Mouse (Mus musculus) adrenal gland, adult 8-10 months (tissue): ENCODE measurements around the gene Alg12. TPM values are rescaled to one million over a fixed set of nuclear protein-coding genes. Genes with fewer than 3 reads are reported as not detected.

ENCODE experiments used
- DNase-seq: peaks from one replicate; pipeline ENCODE4 v3.0.0; 2022
- total RNA-seq, 4 experiments: library from RNA; stranded (reverse); gene quantifications; 2 replicates each; pipeline ENCODE4 v1.2.4; 2022

The Alg12 gene
- total RNA-seq, 4 experiments from 2014 or later = 19.3 to 22.3 (median 20.3) TPM

DNA sequence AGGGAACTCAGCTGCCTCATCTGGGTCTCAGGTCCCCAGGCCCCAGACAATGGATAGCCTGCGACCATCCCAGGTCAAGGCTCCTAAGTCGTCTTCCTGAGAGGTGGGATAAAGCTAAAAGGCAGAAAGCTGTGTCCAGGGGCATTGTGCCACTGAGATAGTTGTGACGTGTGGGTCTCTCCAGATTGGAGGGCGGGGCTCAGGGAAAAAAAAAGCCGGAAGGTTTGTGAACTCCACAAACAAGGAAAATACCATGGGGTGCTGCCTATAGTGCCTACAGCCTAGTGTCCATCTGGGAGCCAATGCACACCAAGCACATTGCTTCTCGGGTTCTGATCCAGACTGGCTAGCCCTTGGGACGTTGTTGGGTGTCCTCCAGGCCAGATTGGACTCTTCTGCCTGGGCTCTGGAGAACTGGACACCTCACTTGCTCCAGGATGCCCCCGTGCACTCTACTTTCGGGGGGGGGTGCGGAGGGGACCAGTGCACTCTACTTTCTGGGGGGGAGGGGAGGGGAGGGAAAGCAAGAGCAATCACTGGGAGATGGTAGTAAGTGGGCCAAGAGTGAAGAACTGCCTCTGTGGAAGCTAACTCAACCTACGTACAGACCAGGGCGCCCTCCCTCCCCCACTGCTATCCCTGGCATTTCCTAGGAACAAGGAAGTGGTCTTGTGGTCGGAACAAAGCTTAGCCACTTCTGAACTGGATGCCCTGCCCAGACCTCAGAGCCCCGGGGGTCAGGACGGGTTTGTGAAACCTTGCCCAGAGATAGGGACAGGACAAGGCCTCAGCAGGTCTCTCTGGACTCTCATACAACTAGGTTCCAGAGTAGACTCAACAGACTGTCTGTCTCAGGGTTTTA is 36.1 kb upstream of the Alg12 start:
- no peak for DNase-seq

DNA sequence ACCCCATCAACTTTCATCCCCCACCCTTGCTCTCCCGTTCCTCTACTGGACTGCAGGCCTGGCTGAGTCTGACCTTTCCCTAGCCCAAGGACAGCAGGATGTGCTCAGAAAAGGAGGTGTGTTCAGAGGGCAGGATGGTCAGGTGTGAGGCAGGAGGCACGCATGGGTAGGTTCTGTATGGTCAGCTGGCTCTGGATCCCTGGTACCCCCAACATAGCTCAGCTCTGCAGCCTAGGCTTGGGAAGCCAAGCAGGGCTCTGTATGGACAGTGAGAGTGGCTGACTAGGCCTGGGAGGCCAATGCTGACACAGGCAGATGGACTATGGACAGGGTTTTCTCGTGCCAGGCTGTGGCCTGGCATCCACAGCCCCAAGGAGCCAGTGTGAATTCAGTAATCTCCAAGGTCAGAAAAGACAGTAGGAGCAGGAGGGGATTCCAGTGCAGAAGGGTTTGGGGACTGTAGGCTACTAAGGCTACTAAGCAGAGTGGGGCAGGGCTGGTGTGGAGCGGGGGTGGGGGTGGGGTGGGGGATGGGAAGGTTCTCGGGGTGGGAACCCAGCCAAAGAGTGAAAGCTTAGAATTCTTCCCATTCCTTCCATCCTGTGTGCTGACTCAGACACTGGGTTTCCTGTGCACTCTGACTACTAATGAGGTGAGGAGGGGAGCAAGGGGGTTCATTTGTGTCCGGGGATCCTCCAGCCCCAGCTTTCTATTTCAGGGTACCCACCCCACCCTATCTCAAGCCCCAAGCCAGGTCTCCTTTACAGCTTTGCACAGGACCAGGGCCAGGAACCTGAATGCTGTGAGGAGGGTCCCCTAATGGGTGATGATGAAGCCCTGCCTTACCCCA is 35.2 kb upstream of the Alg12 start:
- no peak for DNase-seq

DNA sequence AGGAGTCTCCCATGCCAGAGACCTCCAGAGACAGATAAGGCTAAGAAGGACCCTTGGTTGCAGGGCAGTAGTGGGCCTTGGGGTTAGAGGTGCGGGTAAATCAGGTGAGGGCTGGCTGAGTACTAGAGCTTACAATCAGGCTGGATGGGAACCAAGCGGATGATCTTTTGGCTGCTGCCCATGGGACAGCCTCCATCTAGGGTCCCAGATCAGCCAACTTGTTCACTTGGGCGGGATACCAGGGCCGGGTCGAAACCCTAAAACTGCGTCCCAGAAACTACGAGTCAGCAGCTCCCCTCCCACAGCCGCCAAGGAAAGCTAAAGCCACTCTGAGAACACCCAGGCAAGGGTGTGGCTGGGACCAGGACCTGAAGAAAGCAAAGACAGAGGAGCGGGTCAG is 34.0 kb upstream of the Alg12 start:
- DNase-seq = no peak

DNA sequence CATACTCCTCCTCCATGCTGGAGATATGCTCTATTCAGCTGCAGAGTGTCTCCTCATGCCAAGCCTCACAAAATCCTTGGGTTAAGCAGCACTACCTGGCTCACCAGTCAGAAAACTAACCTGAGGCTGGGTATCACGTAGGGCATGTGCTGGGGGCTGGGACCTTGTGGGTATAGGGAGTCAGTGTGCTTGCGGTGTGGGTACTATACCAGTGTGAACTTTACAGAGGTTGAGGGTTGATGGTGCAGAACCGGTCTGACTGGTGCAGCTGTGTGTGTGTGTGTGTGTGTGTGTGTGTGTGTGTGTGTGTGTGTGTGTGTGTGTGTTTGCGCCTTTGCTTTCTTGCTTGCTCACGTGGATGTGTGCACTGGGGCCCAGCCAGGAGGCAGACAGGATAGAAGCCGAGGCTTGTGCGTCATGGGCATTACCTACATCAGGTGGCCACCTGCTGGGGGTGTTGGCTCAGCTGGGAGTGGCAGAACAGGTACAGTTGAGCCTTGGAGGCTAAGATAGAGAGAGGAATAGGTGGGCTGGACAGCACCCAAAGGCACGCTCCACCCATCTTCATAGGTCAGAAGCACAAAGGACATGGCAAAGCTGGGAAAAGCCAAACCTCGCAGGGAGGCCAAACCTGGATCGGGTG is 32.5 kb upstream of the Alg12 start:
- DNase-seq = no peak

DNA sequence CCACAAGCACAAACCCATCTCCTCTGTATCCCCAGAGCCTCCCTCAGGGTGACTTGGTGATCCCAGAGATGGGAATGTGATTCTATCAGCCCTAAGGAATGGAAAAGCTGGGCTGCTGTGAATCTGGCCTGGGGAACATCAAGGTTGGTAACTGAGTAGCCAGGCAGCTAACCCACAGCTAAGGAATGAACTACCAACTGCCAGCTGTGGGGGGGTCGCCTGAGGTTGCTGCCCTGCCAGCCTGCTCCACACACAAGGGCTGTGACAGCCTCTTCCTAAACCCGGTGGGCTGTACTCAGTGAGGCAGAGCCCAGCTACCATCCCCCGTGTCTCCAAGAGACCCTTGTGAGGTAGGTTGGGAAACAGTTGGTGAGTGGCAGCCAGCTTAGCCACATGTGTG is 32.0 kb upstream of the Alg12 start:
- no peak for DNase-seq

DNA sequence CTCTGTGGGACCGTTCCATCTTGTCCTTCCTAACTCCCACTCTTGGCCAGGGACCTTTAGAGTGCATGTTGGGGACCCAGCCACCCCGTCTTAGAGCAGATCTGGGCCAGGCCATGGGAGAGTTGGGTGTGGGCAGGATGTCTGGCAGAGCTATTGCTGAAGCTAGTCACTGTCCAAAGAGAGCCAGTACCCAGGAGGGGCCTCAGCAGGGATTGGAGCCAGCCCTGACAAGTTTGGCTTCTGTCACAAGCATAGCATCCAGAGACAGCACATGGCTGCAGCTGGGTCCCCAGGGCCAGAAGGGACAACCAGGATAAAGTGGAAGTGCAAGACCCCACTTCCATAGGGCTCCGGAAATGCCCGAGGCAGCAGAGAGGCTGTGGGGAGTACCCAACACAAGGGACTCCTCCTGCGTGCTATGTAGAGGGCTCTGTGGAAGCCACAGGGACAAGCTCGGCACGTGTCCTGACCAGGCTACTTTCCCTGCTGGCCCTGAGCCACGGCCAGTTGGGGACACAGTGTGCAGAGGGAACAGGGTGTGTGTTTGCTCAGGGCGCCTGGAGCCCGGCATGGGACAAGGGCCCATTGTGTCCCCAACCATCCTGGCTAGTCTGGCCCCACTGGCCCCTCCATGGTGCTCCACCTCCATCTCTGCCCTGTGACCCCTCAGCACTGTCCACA is 31.2 kb upstream of the Alg12 start:
- DNase-seq = peak; percentile 89

DNA sequence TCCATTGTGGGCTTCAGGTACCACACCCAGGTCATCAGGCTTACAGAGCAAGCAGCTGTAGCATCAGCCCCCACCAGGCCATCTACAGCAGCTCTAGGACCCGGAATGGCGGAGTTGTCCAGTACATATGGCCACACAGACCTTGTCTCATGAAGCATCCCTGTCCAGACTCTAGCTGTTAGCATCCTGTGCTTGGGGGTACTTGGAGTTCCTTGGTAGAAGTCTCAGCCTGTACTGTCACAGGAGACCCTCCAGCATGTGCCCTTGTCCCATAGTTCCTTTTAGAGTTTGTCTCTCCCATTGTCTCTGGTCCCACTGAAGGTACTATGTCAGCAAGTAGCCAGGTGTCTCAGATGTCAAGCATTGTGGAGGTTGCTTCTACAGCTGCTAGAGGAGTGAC is 30.5 kb upstream of the Alg12 start:
- no peak for DNase-seq

DNA sequence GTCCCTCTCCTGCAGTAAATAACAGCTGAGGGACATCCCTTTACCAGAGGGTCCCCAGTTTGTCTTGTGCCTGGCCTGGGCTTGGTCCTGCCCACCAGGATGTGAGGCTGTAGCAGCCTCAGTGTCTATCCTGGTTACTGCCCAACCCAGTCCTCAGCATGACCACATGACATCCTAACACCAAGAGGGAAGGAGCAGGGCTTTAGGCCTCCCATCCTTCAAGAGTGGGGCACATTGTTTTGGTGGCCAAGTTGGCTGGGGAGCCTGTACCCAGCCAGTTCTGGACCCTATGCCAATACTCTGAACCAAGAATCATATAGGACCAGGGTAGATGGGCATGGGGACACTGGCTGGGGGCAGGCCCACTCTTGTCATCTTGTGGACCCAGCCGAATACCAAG is 29.5 kb upstream of the Alg12 start:
- no peak for DNase-seq

DNA sequence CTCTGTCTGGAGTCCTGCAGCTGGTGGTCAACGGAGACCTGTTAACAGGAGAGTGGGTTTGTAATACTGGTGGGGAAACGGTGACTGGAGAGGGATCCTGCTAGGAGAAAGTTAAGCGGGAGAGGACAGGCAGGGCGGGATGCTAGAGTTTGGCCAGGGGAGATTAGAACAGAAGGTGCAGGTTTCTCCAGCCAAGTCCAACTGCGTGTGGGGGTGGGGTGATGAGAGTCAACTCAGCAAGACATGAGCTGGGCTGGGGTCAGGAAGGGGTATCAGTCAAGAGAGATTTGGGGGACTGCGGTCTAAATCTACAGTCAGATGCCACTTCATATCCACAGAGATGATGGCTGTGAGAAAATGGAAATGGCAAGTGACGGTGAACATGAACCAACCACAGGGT is 25.8 kb upstream of the Alg12 start:
- no peak for DNase-seq

DNA sequence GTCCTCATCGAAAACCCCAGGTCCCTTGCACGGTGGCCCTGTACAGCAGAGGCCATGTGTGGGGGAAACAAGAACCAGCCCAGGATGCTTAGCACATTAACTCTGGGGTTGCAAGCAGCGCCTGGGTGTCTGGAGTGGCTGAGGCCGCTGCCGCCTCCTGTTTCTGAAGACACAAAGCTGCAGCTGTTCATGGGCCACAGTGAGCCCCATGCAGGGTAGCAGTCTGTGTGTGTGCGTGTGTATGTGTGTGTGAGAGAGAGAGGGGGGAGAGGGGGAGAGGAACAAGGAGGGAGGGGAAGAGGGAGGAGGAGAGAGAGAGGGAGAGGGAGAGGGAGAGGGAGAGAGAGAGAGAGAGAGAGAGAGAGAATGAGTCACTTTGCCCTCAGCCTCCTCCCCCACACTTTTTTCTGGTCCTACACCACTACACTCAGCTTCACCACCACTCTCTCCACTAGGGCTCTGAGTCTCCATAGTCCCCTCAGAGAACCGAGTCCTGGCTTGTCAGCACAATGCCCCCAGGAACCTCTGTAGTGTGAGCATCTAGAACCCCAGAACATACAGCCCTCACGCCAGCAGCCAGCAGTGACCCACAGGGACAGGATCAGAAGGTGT is 24.5 kb upstream of the Alg12 start:
- no peak for DNase-seq

DNA sequence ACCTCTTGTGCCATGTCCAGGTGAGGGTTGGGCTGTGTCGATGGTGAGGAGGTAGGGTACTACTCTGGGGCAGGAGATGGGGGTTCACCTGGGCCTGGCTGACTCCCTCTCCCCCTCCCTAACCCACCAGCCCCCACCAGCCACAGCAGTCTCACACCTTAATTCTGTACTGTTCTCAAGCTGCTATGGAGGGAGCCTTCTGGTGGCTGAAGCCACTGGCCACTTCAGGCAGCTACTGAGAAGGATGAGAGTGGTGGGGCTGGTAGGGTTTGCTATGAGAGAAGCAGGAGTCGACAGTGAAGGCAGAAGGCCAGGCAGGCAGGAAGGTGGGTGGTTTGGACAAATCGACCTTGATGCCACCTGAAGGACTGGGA is 23.2 kb upstream of the Alg12 start:
- no peak for DNase-seq

DNA sequence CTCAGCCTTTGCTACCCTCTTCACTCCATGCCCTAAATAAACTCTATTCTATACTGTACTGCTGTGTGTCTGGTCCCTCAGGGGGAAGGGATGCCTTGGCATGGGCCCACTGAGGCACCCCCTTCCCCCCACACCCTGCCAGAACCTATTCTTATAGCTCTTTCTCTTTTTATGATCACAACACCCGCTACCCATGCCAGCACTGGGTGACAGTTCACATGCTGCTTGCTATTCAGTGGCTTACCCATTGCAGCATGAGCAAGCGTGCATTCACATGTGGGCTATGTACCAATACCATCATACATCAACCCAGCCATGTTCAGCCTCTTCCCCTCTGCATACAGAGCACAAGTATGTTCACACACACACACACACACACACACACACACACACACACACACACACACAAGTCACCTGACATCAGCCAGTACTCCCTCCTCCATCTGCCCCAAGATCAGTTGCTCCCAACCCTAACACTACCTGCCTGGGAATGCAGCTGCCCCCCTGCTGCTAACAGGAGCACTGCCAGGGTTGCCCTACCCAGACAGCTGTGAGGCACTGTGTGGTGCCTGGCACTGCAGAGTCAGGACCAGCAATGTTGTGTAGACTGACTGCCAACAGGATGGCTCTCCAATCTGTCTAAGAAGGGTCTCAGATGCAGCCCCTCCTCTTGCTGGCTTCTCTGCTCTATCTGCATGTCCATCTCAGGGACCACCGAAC is 22.6 kb upstream of the Alg12 start:
- DNase-seq = no peak

DNA sequence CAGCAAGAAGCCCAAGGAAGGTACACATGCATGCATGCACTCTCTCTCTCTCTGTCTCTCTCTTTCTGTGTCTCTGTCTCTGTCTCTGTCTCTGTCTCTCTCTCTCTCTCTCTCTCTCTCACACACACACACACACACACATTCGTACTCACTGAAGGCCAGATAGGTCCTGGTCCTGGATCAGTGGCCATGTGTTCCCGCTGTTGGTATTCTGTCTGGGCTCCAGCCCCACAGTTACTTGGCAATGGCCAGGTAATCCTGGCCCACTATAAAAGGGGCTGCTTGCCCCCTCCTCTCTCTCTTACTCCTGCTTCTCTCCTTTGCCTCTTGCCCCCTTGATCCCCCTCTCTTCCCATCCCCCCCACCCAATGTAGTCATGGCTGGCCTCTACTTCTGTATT is 22.0 kb upstream of the Alg12 start:
- no peak for DNase-seq

DNA sequence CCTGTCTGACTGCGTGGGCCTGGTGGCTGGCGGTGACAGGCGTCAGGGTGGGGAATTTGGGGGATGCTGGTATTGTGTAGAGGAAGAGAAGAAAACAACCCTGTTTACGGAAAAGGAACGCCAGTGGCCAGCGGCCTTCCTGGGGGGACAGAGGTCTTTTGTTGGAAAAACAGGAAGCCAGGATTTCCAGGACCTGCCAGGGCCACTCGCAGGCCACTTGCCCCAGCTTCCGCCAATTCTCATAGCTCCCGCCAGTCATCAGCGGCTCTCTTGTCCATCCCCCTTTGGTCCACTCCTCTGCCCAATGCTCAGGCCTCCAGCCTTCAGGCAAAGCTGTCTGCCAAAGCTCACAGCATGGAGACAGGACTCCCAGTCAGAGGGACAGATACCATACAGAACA is 21.0 kb upstream of the Alg12 start:
- DNase-seq = peak; percentile 64

DNA sequence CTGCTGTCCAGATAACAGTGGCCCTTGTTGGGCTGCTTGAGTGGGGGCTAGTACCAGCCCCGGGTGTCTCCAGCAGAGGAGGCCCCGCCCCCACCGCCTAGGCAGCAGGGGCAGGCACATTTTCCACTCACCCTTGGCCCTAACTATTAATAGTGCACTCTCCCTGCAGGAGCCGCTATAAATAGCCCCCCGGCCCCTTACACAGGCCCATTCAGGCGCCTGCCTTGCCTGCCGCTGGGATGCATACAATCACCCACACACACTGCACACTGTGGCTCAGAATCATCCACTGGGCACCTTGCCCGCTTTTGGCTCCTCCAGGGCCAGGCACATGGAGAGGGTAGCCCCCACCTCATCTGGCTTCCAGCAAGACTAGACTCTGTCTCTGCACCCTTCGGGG is 20.2 kb upstream of the Alg12 start:
- DNase-seq = peak; percentile 59

DNA sequence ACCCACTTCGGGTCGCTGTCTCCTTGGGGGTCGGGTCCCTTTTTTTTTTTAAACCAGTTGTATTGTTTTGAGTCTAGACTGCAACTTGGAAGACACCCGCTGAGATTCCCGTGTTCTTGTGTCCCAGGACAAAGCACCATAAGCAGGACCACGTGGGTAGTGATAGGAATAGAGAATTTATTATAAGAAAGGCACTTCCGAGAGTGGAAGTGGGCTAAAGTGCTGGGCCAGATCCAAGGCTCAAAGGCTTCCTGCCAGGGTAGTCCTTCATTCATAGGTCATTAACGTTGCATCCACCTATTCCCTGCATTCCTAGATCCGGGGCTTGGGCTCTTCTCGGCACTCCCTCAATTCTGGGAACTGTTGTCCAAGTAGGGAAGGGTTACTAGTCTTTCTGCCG is 18.9 kb upstream of the Alg12 start:
- peak; percentile 60 for DNase-seq

DNA sequence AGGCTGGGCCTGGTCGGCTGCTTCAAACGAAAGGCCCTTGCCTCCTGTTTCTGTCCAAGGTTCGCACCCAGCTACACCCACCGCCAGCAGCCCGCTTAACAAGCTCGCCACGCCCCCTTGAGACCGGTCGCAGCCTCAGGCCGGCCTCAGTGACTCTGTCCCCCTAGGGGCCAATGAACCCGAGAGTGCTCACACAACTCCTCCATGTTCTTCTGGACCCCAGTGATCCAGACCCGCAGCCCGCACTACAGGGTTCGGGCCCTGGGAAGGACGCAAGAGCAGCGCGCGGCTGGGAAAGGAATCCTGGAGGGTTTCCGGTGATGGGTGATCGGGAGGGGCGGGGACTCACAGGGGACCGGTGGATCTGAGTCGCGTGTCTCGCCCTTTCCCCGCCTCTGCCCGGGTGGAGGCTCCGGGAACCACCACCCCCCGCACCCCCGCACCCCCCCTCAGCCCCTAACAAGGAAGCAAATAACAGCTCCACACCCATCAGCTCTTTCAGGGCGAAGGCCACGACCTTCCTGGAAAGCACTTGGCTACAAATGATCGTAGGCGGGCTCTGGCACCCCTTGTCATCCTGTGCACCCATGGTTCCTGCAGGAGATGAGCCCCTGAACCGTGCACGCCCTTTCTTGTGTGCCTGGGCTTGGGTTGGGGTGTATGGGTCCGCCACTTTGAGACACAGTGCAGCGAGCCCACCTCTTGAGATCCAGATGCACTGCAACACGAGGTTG is 18.2 kb upstream of the Alg12 start:
- DNase-seq = peak; percentile 76

DNA sequence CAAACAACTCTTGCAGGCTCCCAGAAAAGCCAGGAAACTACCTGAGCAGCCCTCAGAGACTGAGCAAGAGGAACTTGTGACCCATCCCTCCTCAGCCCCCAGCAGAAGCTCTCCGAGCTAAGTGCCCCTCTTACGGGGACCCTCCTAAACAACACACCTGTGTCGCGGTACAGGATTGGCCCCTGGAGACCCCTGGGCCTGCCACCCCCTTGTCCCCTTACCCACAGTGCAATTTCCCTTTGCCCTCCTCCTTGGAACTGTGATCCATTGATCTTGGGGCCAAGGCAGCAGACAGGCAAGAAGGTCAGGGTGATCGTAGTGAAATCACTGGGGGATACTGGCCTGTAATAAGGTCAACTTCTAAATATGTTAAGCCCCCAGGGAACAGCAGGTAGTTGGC is 17.5 kb upstream of the Alg12 start:
- no peak for DNase-seq

DNA sequence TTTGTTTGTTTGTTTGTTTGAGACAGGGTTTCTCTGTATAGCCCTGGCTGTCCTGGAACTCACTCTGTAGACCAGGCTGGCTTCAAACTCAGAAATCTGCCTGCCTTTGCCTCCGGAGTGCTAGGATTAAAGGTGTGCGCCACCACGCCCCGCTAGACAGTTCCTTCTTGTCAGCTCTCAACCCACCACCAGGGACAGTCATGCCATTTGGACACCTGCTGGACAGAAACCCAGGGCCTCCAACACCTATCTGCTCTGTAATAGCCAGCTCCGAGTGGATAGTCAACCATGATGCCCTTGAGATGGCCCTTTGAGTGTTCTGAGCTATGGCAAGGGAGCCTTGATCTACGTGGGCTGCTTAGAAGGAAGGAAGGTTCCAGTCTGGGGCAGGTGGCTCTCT is 16.9 kb upstream of the Alg12 start:
- no peak for DNase-seq

DNA sequence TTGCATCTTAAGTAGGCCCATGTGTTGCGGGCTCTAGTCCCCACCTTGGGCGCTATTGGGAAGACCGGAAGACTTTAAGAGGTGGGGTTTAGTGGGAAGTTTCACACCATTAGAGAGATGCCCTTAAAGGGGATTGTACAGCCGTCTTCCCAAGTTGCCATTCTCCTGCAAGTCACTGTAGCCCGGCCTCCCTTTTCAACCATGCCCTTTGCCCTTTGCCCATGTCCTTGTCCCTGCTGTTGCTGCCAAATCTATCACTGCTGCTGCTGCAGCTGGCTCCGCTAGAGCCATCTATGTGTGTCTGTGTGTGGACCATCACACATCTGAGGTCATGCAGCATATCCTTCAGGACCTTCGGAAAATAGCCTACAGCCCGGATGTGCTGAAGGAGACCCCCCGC is 13.4 kb upstream of the Alg12 start:
- no peak for DNase-seq

DNA sequence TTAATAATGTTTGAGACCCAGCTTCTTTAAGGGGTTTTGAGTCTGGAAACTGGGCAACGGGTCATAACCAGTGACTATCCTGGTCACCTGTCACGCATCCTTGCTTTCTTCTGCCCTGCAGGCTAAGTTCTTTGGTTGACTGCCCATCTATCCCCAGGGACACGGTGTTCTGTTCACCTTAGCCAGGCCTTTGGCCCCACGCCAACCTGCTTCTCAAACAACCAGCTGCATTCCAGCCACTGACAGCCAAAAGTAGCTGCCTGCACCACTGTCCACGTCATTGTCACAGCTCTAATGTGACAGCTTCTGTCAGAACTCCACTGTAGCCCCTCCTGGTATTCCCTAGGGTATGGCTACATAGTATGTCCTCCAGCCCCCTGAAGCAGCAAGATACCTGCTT is 12.4 kb upstream of the Alg12 start:
- peak; percentile 62 for DNase-seq
